In the genomic region with DNA sequence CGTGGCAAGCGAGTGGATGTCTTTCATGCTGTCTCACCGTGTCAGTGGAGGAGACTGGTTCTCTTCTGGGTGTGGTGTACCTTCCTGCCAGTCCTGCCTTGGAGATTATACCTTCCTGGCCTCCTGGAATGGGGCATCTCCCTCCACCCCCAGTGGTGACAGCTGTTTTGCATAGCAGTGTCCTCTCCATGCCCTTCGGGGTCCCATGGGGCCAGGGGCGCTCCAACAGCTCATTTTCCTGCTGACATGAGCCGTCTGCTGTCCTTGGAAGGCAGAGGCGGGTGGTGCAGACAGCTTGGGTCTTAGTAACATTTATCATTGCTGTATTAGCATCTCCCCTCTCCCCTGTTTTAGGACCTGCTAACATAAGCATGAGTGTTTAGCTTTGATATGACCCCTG, we compare ENCODE assay signal across 25 mouse cellular contexts. TPM values are rescaled to one million over a fixed set of nuclear protein-coding genes. Genes with fewer than 3 reads are reported as not detected.
"Had no signal": no experiment of that assay in that cellular context is flagged by ENCODE, and none has a peak within 500 bp of the region (broad histone marks: within the 10 kb centered on the region; RNA-seq: fewer than 3 reads in every experiment).

No protein-coding gene starts in this region.

- H3K27ac ChIP-seq: kidney, postnatal 0 days; layer of hippocampus, adult 2 months; limb, embryonic 10.5 days; limb, embryonic 13.5 days; liver, embryonic 12.5 days; liver, embryonic 15.5 days; lung, embryonic 15.5 days; midbrain, embryonic 10.5 days; midbrain, embryonic 13.5 days; stomach, postnatal 0 days had no signal

- H3K9me3 ChIP-seq: limb, embryonic 10.5 days; limb, embryonic 13.5 days; liver, embryonic 12.5 days; liver, embryonic 15.5 days; lung, embryonic 15.5 days; megakaryocyte, embryonic 14.5 days; midbrain, embryonic 10.5 days; midbrain, embryonic 13.5 days had no signal

- H3K4me3 ChIP-seq: layer of hippocampus, adult 2 months; limb, embryonic 10.5 days; limb, embryonic 13.5 days; liver, embryonic 12.5 days; liver, embryonic 15.5 days; lung, embryonic 15.5 days; megakaryocyte, embryonic 14.5 days; midbrain, embryonic 10.5 days; midbrain, embryonic 13.5 days; myocyte had no signal

- ATAC-seq: liver, embryonic 12.5 days; midbrain, embryonic 13.5 days; midbrain, embryonic 16.5 days had no signal

- DNase-seq: kidney, postnatal 25 days; layer of hippocampus, adult 9-11 months; liver; lung, adult 18-20 months; lung, postnatal 10 days; lung, postnatal 36 days; right cerebral cortex, adult 18-20 months; right cerebral cortex, postnatal 4 days; thymus, adult 2 months; thymus, postnatal 14 days; thymus, postnatal 4 days had no signal

- H3K27me3 ChIP-seq: megakaryocyte, embryonic 14.5 days had no signal

- H3K9ac ChIP-seq: limb, embryonic 13.5 days; liver, embryonic 12.5 days; liver, embryonic 15.5 days; lung, embryonic 15.5 days had no signal

- H3K4me2 ChIP-seq: limb, embryonic 13.5 days; liver, embryonic 12.5 days; liver, embryonic 15.5 days; lung, embryonic 15.5 days; midbrain, embryonic 13.5 days had no signal

RNA-seq across cellular contexts. Expression of gene Cracr2b, which starts 26.2 kb away (rescaled TPM):
- total RNA-seq: monocyte, adult 5-6 weeks had no signal
